Mouse (Mus musculus) forebrain, embryonic 15.5 days (tissue): ENCODE measurements around the gene Rapgef5. TPM values are rescaled to one million over a fixed set of nuclear protein-coding genes. Genes with fewer than 3 reads are reported as not detected.

Source experiments
- ATAC-seq: fragments of 200-750 bp; cut with Nextera tagmentation; replicated peaks from 2 replicates; pipeline ENCODE4 v1.8.0; 2017; ENCODE audit warnings: mild to moderate bottlenecking, moderate TSS enrichment, moderate library complexity
- H3K27ac ChIP-seq: fragments of 300-500 bp; sonication (generic); replicated peaks from 2 replicates; pipeline ENCODE4 v1.5.1; 2015; ENCODE audit warnings: mild to moderate bottlenecking, inconsistent platforms
- H3K27me3 ChIP-seq: fragments of 300-500 bp; sonication (generic); 2 replicates; pipeline ENCODE4 v1.6.1; 2015; ENCODE audit warnings: inconsistent platforms
- H3K36me3 ChIP-seq: fragments of 300-500 bp; sonication (generic); 2 replicates; pipeline ENCODE4 v1.6.1; 2015; ENCODE audit warnings: mild to moderate bottlenecking, inconsistent platforms
- H3K4me1 ChIP-seq: fragments of 300-500 bp; sonication (generic); 2 replicates; pipeline ENCODE4 v1.6.1; 2015; ENCODE audit warnings: inconsistent platforms
- H3K4me2 ChIP-seq: fragments of 300-500 bp; sonication (generic); replicated peaks from 2 replicates; pipeline ENCODE4 v1.6.1; 2015; ENCODE audit warnings: mild to moderate bottlenecking, inconsistent platforms
- H3K4me3 ChIP-seq: fragments of 300-500 bp; sonication (generic); 2 replicates; pipeline ENCODE4 v1.5.1; 2015; ENCODE audit warnings: mild to moderate bottlenecking, inconsistent platforms
- H3K9ac ChIP-seq: fragments of 300-500 bp; sonication (generic); replicated peaks from 2 replicates; pipeline ENCODE4 v1.6.1; 2015; ENCODE audit warnings: mild to moderate bottlenecking, inconsistent platforms
- H3K9me3 ChIP-seq: fragments of 300-500 bp; sonication (generic); 2 replicates; pipeline ENCODE4 v1.6.1; 2016; ENCODE audit warnings: inconsistent platforms
- WGBS: fragments of 180-500 bp; shearing (Covaris S2); methylation state at CpG from one replicate; pipeline ENCODE4 v1.1.7; 2015; ENCODE audit warnings: mixed read lengths; 5-methylcytosine and 5-hydroxymethylcytosine counted together
- polyA plus RNA-seq: library from polyadenylated mRNA; unstranded; fragments of >200 nt; fragmentation: Nextera tagmentation; extraction: Ambion mirVana; gene quantifications from 2 replicates; pipeline ENCODE4 v1.2.1, GENCODE M21; 2015

Rapgef5 gene
- polyA plus RNA-seq, 1 experiment from 2014 or later = 31.0 TPM

DNA sequence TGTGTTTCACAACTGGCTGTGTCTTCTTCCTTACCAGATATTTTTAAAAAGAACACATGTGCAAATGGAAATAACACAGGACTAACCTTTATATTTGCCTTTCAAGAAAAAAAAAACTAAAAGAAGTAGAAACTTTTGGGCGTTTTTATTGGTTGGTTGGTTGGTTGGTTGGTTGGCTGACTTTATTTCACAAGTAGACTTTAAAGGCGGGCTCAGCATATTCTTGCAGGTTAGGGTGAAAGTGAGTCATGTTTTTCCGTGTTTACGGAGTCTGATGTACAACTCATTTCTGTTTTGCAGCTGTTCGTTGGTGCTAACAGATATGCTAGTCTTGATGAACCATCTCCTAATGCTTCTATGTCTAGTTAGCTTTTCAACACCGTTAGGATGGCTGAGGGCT lies 196.2 kb downstream of the Rapgef5 start:
- Histone ChIP-seq H3K4me3 (no peak overlapping the region), H3K9ac (no peak overlapping the region), H3K27ac (no peak overlapping the region), H3K27me3 (no peaks in the 10 kb centered on the region), H3K4me2 (no peak overlapping the region), H3K4me1 (no peaks in the 10 kb centered on the region), H3K36me3 (no peaks in the 10 kb centered on the region), H3K9me3 (no peaks in the 10 kb centered on the region)
- no peak for ATAC-seq
- WGBS = 91% methylated on average over 6 of the region's 6 CpGs

- Histone ChIP-seq H3K9ac (no peak overlapping the region), H3K4me1 (no peaks in the 10 kb centered on the region), H3K36me3 (no peaks in the 10 kb centered on the region), H3K27ac (no peak overlapping the region), H3K27me3 (no peaks in the 10 kb centered on the region), H3K4me3 (no peak overlapping the region), H3K4me2 (no peak overlapping the region), H3K9me3 (no peaks in the 10 kb centered on the region)
- WGBS = 37% methylated on average over 6 of the region's 6 CpGs
- peak; percentile 51; the same call in 1 of the 2 replicates for ATAC-seq
Measured at GRCm38 (mm10) chr12:117713616-117714015, 197.3 kb downstream of the Rapgef5 start.

- ATAC-seq = peak; percentile 77
- Histone ChIP-seq H3K9ac (no peak overlapping the region), H3K4me3 (no peak overlapping the region), H3K4me2 (no peak overlapping the region), H3K36me3 (peaks cover 11% of the 10 kb centered on the region), H3K4me1 (peaks cover 12% of the 10 kb centered on the region; the same call in 1 of the 2 replicates), H3K9me3 (no peaks in the 10 kb centered on the region), H3K27me3 (no peaks in the 10 kb centered on the region), H3K27ac (no peak overlapping the region; the same call in 1 of the 2 replicates)
- WGBS = 60% methylated on average over 14 of the region's 14 CpGs
Measured at GRCm38 (mm10) chr12:117720794-117721747, 204.8 kb downstream of the Rapgef5 start.

GRCm38 (mm10) chr12:117721748-117722150 lies 205.5 kb downstream of the Rapgef5 start:
- no peak overlapping the region for H3K9ac ChIP-seq
- 51% methylated on average over 6 of the region's 6 CpGs for WGBS
- H3K4me2 ChIP-seq = no peak overlapping the region
- H3K4me3 ChIP-seq = no peak overlapping the region
- peaks cover 12% of the 10 kb centered on the region; the same call in 1 of the 2 replicates for H3K4me1 ChIP-seq
- no peak overlapping the region for H3K27ac ChIP-seq
- peak; percentile 41 for ATAC-seq
- H3K36me3 ChIP-seq = peaks cover 11% of the 10 kb centered on the region
- H3K27me3 ChIP-seq = no peaks in the 10 kb centered on the region
- no peaks in the 10 kb centered on the region for H3K9me3 ChIP-seq

GRCm38 (mm10) chr12:117725011-117725410 lies 208.7 kb downstream of the Rapgef5 start:
- no peak overlapping the region for H3K9ac ChIP-seq
- no peak overlapping the region for H3K27ac ChIP-seq
- ATAC-seq = no peak
- no peaks in the 10 kb centered on the region for H3K27me3 ChIP-seq
- H3K36me3 ChIP-seq = peaks cover 14% of the 10 kb centered on the region
- no peak overlapping the region for H3K4me3 ChIP-seq
- H3K4me1 ChIP-seq = peaks cover 20% of the 10 kb centered on the region
- no peak overlapping the region for H3K4me2 ChIP-seq
- 94% methylated on average over 4 of the region's 4 CpGs for WGBS
- H3K9me3 ChIP-seq = no peaks in the 10 kb centered on the region

- Histone ChIP-seq H3K27ac (no peak overlapping the region), H3K9me3 (no peaks in the 10 kb centered on the region), H3K4me2 (no peak overlapping the region), H3K36me3 (peaks cover 7% of the 10 kb centered on the region; the same call in 1 of the 2 replicates), H3K4me3 (no peak overlapping the region), H3K9ac (no peak overlapping the region), H3K4me1 (peaks cover 9% of the 10 kb centered on the region), H3K27me3 (no peaks in the 10 kb centered on the region)
- no peak for ATAC-seq
- WGBS = 85% methylated on average over 8 of the region's 8 CpGs
Measured at GRCm38 (mm10) chr12:117727481-117728177, 211.3 kb downstream of the Rapgef5 start.

DNA sequence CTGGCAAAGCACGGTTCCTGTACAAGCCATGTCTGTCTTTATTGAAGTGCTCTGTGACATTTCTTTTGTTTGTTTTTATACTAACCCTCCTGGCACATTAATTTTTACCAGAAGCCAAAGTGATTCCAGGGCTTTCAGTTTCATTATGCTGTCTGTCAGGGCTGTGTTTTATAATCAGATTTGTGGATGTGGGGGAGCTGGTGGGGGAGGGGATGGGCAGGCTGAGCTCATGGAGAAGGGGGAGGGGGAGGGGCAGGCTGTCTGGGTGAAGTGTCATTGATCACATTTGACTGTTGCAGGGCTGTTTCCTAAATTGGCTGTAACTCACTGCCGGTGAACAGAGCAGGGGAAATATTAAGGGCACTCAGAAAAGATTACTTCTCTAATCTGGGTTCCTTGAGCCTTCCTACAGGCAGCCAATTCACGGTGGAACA lies 211.9 kb downstream of the Rapgef5 start:
- 35% methylated on average over 3 of the region's 3 CpGs for WGBS

DNA sequence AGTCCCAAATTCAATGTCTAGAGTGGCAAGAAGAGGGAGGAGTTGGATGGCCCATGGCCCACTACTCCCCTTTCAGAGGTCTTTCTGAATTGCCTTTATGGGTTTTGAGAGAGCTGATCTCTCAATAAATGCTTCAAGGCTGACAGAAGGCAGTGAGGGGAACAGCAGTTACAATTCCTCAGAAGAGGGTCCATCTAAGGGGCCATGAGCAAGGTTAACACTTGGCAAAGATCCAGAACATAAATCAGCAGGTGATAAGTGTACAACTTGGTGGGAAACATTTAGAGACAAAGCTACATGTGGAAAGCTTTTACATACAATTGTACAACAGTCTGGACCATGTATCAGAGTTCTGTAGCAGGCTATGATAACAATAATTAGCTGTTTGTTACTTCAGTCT lies 217.3 kb downstream of the Rapgef5 start:
- no peak for ATAC-seq
- no peak overlapping the region for H3K4me3 ChIP-seq
- H3K4me1 ChIP-seq = peaks cover 24% of the 10 kb centered on the region
- H3K9ac ChIP-seq = no peak overlapping the region
- H3K36me3 ChIP-seq = 0 out of 2 replicates have a peak, but pooled peaks cover 7% of the 10 kb centered on the region
- H3K4me2 ChIP-seq = no peak overlapping the region
- no peaks in the 10 kb centered on the region for H3K27me3 ChIP-seq
- no peak overlapping the region for H3K27ac ChIP-seq
- H3K9me3 ChIP-seq = no peaks in the 10 kb centered on the region

More for the DNA sequence above, 211.9 kb downstream of the Rapgef5 start:
- peak; percentile 74 for ATAC-seq
- no peaks in the 10 kb centered on the region for H3K9me3 ChIP-seq
- peaks cover 9% of the 10 kb centered on the region for H3K4me1 ChIP-seq
- H3K27me3 ChIP-seq = no peaks in the 10 kb centered on the region
- no peak overlapping the region for H3K4me2 ChIP-seq
- H3K9ac ChIP-seq = no peak overlapping the region
- H3K4me3 ChIP-seq = no peak overlapping the region
- 0 out of 2 replicates have a peak, but pooled peaks cover 7% of the 10 kb centered on the region for H3K36me3 ChIP-seq
- H3K27ac ChIP-seq = 0 out of 2 replicates have a peak overlapping the region, but pooled peaks have one; percentile 25

- Histone ChIP-seq H3K4me2 (no peak overlapping the region), H3K27me3 (no peaks in the 10 kb centered on the region), H3K27ac (0 out of 2 replicates have a peak overlapping the region, but pooled peaks have one; percentile 24), H3K9me3 (no peaks in the 10 kb centered on the region), H3K4me3 (no peak overlapping the region), H3K4me1 (peaks cover 21% of the 10 kb centered on the region), H3K36me3 (0 out of 2 replicates have a peak, but pooled peaks cover 6% of the 10 kb centered on the region), H3K9ac (no peak overlapping the region)
- no peak for ATAC-seq
- 93% methylated on average over 3 of the region's 3 CpGs for WGBS
Measured at GRCm38 (mm10) chr12:117736130-117736529, 219.9 kb downstream of the Rapgef5 start.

DNA sequence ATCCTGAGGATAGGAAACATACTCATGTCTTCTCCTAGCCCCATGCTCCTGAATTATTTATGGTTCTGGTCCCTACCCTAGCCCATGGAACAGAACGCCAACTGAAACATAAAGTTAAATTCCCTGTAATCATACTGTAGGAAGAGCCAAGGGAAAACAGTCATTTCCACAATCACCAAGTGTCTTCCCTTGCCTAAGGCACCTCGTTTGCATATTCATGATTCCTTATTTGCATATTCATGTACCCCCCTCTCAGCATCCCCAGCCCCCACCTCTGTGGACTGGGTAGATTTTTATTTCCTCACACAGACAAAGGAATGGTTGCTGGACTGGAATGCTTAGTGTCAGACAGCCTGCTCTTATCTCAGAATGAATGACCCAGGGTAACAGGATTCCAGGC lies 220.6 kb downstream of the Rapgef5 start:
- no peak overlapping the region for H3K9ac ChIP-seq
- H3K4me2 ChIP-seq = no peak overlapping the region
- H3K9me3 ChIP-seq = no peaks in the 10 kb centered on the region
- peaks cover 21% of the 10 kb centered on the region for H3K4me1 ChIP-seq
- H3K4me3 ChIP-seq = no peak overlapping the region
- H3K36me3 ChIP-seq = 0 out of 2 replicates have a peak, but pooled peaks cover 6% of the 10 kb centered on the region
- H3K27me3 ChIP-seq = no peaks in the 10 kb centered on the region
- 8% methylated on average over 2 of the region's 2 CpGs for WGBS
- ATAC-seq = peak; percentile 93
- peak overlapping the region; percentile 24 for H3K27ac ChIP-seq

GRCm38 (mm10) chr12:117737332-117738031 lies 221.2 kb downstream of the Rapgef5 start:
- peaks cover 21% of the 10 kb centered on the region for H3K4me1 ChIP-seq
- 65% methylated on average over 11 of the region's 11 CpGs for WGBS

More at GRCm38 (mm10) chr12:117737332-117738031, 221.2 kb downstream of the Rapgef5 start:
- Histone ChIP-seq H3K36me3 (0 out of 2 replicates have a peak, but pooled peaks cover 2% of the 10 kb centered on the region), H3K27ac (peak overlapping the region; percentile 24), H3K9me3 (no peaks in the 10 kb centered on the region), H3K4me2 (no peak overlapping the region), H3K27me3 (no peaks in the 10 kb centered on the region), H3K4me3 (no peak overlapping the region), H3K9ac (no peak overlapping the region)
- ATAC-seq = peak; percentile 59
